Mouse (Mus musculus) spleen, postnatal 10 days (tissue): ENCODE measurements around the gene Padi4.
A peak's percentile ranks its signal among the peaks of the same experiment; 100 is the strongest.

Experiments used
- DNase-seq, 2 experiments: peaks; one replicate each; pipeline ENCODE4 v3.0.0; 2021 to 2022; ENCODE audit warnings: low spot score in 2 of 2

The Padi4 gene

DNA sequence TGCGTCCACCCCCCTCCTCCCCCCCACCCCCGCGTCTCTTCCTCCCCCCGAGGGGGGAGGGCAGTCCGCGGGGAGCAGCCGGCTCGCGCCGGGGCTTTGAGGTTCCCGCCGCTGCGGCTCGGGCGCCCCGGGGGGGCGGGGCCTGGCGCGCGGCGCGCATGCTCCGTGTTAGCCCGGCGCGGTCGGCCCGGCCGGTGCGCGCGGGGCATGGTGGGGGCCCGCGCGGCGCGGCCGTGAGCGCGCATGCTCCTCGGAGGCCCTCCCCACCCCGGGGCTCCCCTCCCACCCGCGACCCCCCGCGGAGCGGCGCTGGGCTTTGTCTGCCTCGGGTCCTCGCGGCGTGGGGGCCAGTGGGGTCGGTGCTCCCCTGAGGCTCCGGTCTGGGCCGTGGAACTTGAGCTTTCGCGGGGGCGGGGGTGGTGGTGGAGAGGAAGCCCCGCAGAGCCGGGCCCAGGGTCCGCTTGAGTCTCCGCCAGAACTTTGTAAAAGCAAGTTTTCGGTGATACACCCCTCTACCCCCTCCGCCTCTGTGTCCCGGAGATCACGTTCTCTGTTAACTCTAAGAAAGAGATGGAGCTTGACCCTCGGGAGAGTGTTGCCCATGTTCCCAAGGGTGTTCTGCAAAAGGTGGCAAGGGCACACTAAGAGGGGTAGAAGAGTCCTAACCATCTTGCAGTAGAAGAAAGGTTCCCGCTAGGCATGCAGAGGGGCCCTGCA is 71.3 kb downstream of the Padi4 start:
- peak; percentile 84 to 92 for DNase-seq

DNA sequence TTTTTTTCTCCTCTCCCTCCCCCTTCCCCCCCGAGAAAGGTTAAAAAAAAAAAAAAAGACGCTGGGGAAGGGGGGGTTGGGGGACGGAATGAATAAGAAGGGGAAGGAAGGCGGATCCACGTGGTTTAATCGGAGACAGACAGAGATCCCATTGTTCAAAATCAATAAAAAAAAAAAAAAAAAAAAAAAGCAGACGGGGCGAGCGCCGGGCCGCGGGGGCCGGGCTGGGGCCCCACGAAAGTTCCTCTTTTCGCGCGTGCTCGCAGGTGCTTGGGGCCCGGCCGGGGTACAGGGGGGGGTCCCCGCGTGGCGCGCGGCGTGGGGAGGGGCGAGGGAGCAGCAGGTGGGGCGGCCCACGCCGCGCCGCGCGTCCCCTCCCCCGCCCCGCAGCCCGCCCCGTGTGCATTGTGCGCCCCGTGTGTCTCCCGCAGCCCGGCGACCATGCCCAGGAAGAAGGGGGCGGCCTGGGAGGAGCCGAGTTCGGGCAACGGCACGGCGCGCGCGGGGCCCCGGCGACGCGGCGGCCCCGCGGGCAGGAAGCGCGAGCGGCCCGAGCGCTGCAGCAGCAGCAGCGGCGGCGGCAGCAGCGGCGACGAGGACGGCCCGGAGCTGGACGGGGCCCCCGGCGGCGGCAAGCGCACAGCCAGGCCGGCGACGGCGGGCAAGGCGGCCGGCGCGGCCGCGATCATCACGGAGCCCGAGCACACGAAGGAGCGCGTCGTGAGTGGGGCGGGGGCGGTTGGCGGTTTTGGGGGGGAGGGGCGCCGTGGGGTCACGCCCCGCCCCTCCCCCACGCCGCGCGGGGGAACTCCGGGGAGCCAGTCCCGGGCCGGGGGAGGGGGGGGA is 72.1 kb downstream of the Padi4 start:
- peak; percentile 61 to 69 for DNase-seq

DNA sequence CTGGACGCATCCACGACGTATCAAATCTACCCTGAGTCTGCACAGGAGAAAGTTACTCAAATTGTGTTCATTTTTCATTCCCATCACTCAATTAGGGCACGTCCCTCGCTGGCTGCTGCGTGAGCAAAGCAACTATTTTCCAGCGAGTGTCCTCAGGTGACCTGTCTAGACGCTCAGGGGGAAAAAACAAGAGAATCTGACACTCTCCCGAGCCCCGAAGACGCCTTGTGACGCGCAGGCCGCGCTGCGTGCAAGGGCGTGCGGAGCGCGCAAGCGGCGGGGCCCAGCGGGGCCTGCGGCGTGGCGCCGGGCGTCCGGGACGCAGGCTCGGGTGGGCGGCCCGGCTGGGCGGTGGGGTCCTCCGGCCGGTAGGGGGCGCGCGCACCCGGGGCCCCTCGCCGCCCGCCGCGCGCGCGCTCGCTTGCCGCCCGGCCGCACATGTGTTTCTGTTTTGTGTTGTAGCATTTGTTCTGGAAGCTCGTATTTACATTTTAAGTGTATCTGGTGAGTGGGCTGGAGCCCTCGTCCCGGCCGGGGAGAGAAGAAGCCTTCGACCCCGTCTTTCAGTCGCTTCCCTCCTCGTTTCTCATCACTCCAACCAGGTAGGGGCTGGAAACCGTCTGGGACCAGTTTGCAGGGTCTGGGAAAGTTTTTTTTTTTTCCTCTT is 72.9 kb downstream of the Padi4 start:
- peak; percentile 86 to 89 for DNase-seq

DNA sequence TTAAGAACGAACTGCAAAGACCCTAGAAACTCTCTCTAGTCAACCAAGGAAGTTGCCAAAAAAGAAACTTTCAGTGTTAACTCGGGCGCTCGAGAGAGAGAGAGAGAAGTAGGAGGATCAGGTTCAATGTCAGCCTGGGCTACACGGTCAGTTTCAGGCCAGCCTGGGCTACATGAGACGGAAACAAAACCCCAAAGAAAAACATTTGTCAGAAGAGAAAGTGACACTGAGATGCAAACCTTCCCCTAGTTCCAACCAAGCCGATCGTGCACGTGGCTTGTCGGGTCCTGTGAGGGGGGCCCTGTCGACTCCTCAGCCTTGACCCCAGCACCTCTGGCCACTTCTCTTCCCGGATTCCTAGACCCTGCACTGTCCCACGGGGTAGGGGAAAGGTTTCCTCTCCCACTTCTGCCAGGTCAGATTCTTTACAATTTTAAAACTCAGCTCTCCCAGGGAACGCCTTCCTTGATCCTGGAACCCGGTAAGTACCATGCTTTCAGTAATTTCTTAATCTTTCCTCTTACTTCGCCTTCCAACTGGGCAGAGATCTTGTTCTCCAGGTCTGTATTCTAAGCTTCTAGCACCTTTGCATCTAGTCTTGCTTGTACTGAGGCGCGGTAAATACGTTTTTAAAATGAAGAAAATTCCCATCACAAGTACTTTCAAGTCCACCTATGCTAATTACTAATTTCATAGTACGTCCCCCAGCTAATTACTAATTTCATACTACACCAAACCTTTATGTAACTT is 73.6 kb downstream of the Padi4 start, which contains the start of gene Rcc2:
Rcc2 (plus strand) TSS at position 273 of the 750 bp plus-strand sequence.
- DNase-seq: peak; percentile 48 to 56

DNA sequence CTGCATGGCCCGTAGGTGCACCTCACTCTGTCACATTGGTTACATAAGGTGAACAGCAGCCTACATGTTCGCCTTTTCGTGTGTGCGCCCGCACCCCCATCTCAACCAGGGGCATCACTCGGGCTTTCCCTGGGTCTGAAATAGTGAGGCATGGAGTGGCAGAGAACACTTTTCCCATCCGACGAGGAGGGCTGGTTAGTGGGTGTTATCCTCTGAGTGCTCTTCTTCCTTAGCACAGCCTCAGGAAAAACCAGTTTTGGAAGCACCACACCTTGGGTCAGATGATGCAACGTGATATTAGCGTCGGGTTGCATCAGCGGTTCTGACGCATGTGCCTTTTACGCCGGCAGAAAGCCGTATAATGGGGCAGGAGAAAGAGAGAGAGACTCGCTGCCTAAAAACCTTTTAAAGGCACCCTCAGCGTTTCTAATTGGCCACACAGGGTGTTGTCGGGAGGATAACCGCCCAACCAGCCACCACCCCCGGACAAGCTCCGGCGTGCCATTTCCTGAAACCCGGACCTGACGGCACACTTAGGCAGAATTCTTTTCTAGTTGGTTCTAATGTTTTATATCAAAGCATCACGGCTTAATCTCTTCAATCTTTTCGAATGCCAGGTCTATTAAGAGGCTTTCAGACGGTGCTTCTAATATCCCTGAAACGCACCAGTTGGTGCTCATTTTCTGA is 74.5 kb downstream of the Padi4 start:
- DNase-seq: peak; percentile 70 to 82
